Mouse (Mus musculus) liver, embryonic 11.5 days (tissue): ENCODE measurements around the gene Slc25a17. TPM values are rescaled to one million over a fixed set of nuclear protein-coding genes. Genes with fewer than 3 reads are reported as not detected.

Experiments
- ATAC-seq: fragments of 200-750 bp; cut with Nextera tagmentation; replicated peaks from 2 replicates; pipeline ENCODE4 v1.8.0; 2017; ENCODE audit warnings: moderate number of reproducible peaks, mild to moderate bottlenecking, moderate TSS enrichment, moderate library complexity; ENCODE audit not compliant: low FRiP score
- DNase-seq: peaks from one replicate; pipeline ENCODE4 v3.0.0-alpha.2; 2017; ENCODE audit warnings: low spot score
- H3K27ac ChIP-seq: fragments of 300-500 bp; sonication (generic); 2 replicates; pipeline ENCODE4 v1.5.1; 2014; ENCODE audit warnings: mild to moderate bottlenecking, low read depth, low read length, control low read depth
- H3K27me3 ChIP-seq: fragments of 300-500 bp; sonication (generic); replicated peaks from 2 replicates; pipeline ENCODE4 v1.6.1; 2014; ENCODE audit warnings: low read length, mixed read lengths; ENCODE audit not compliant: control insufficient read depth, insufficient read depth
- H3K36me3 ChIP-seq: fragments of 300-500 bp; sonication (generic); 2 replicates; pipeline ENCODE4 v1.6.1; 2014; ENCODE audit warnings: mild to moderate bottlenecking, low read length, moderate library complexity, mixed read lengths; ENCODE audit not compliant: control insufficient read depth, insufficient read depth
- H3K4me1 ChIP-seq: fragments of 300-500 bp; sonication (generic); replicated peaks from 2 replicates; pipeline ENCODE4 v1.6.1; 2014; ENCODE audit warnings: low read length, mixed read lengths; ENCODE audit not compliant: control insufficient read depth, insufficient read depth
- H3K4me2 ChIP-seq: fragments of 300-500 bp; sonication (generic); 2 replicates; pipeline ENCODE4 v1.6.1; 2014; ENCODE audit warnings: mild to moderate bottlenecking, control low read depth, moderate library complexity
- H3K4me3 ChIP-seq: fragments of 300-500 bp; sonication (generic); 2 replicates; pipeline ENCODE4 v1.5.1; 2014; ENCODE audit warnings: low read depth, low read length, control low read depth
- H3K9ac ChIP-seq: fragments of 300-500 bp; sonication (generic); 2 replicates; pipeline ENCODE4 v1.6.1; 2014; ENCODE audit warnings: low read depth, low read length, control low read depth
- H3K9me3 ChIP-seq: fragments of 300-500 bp; sonication (generic); 2 replicates; pipeline ENCODE4 v1.6.1; 2016; ENCODE audit warnings: low read length, inconsistent platforms, mixed read lengths; ENCODE audit not compliant: control insufficient read depth
- WGBS: fragments of 180-500 bp; shearing (Covaris S2); extraction: QIAGEN DNeasy Blood & Tissue Kit; methylation state at CpG from one replicate; pipeline ENCODE4 v1.1.7; 2014; 5-methylcytosine and 5-hydroxymethylcytosine counted together
- polyA plus RNA-seq: library from polyadenylated mRNA; unstranded; fragments of >200 nt; fragmentation: Nextera tagmentation; extraction: Ambion mirVana; gene quantifications from 2 replicates; pipeline ENCODE4 v1.2.1, GENCODE M21; 2014

The Slc25a17 gene
- polyA plus RNA-seq, 1 experiment from 2014 or later, result 71.9 TPM

GRCm38 (mm10) chr15:81347466-81347865 lies 13.1 kb downstream of the Slc25a17 start:
- WGBS, result 91% methylated on average over 2 of the region's 2 CpGs
- no peak for ATAC-seq

GRCm38 (mm10) chr15:81341426-81341825 lies 19.2 kb downstream of the Slc25a17 start:
- no peak overlapping the region for H3K4me2 ChIP-seq
- no peaks in the 10 kb centered on the region for H3K27me3 ChIP-seq
- H3K4me3 ChIP-seq, result no peak overlapping the region
- no peak overlapping the region for H3K9ac ChIP-seq
- DNase-seq (no peak), ATAC-seq (no peak)
- H3K4me1 ChIP-seq, result no peaks in the 10 kb centered on the region
- no peak overlapping the region for H3K27ac ChIP-seq
- H3K36me3 ChIP-seq, result peaks cover 9% of the 10 kb centered on the region; the same call in 1 of the 2 replicates
- no peaks in the 10 kb centered on the region for H3K9me3 ChIP-seq
- 96% methylated on average over 2 of the region's 2 CpGs for WGBS

More at GRCm38 (mm10) chr15:81347466-81347865, 13.1 kb downstream of the Slc25a17 start:
- Histone ChIP-seq H3K27me3 (no peaks in the 10 kb centered on the region), H3K36me3 (no peaks in the 10 kb centered on the region), H3K9ac (no peak overlapping the region), H3K4me2 (no peak overlapping the region), H3K9me3 (no peaks in the 10 kb centered on the region), H3K4me1 (no peaks in the 10 kb centered on the region), H3K27ac (no peak overlapping the region), H3K4me3 (no peak overlapping the region)
- DNase-seq, result no peak

- Histone ChIP-seq H3K4me3 (no peak overlapping the region), H3K4me1 (no peaks in the 10 kb centered on the region), H3K27me3 (no peaks in the 10 kb centered on the region), H3K9me3 (no peaks in the 10 kb centered on the region), H3K9ac (no peak overlapping the region), H3K4me2 (no peak overlapping the region), H3K27ac (no peak overlapping the region), H3K36me3 (peaks cover 13% of the 10 kb centered on the region)
- no peak for DNase-seq
- 89% methylated on average over 3 of the region's 3 CpGs for WGBS
- ATAC-seq, result no peak
These were observed 21.5 kb downstream of the Slc25a17 start for GRCm38 (mm10) chr15:81339158-81339557.

GRCm38 (mm10) chr15:81336466-81336865 lies 24.1 kb downstream of the Slc25a17 start:
- H3K36me3 ChIP-seq, result peaks cover 21% of the 10 kb centered on the region
- 80% methylated on average over 5 of the region's 5 CpGs for WGBS

GRCm38 (mm10) chr15:81332517-81332916 lies 28.1 kb downstream of the Slc25a17 start:
- H3K27me3 ChIP-seq, result no peaks in the 10 kb centered on the region
- no peaks in the 10 kb centered on the region for H3K9me3 ChIP-seq
- WGBS, result 90% methylated on average over 4 of the region's 4 CpGs
- peaks cover 25% of the 10 kb centered on the region for H3K36me3 ChIP-seq
- H3K9ac ChIP-seq, result no peak overlapping the region
- H3K4me1 ChIP-seq, result no peaks in the 10 kb centered on the region
- DNase-seq (no peak), ATAC-seq (no peak)
- no peak overlapping the region for H3K4me3 ChIP-seq
- no peak overlapping the region for H3K4me2 ChIP-seq
- no peak overlapping the region for H3K27ac ChIP-seq

More at GRCm38 (mm10) chr15:81336466-81336865, 24.1 kb downstream of the Slc25a17 start:
- no peak for DNase-seq
- no peak overlapping the region for H3K27ac ChIP-seq
- no peaks in the 10 kb centered on the region for H3K27me3 ChIP-seq
- H3K4me3 ChIP-seq, result no peak overlapping the region
- no peak overlapping the region for H3K4me2 ChIP-seq
- no peak for ATAC-seq
- no peaks in the 10 kb centered on the region for H3K9me3 ChIP-seq
- H3K4me1 ChIP-seq, result no peaks in the 10 kb centered on the region
- no peak overlapping the region for H3K9ac ChIP-seq

- Histone ChIP-seq H3K4me3 (no peak overlapping the region), H3K36me3 (peaks cover 21% of the 10 kb centered on the region), H3K9me3 (no peaks in the 10 kb centered on the region), H3K9ac (no peak overlapping the region), H3K4me1 (no peaks in the 10 kb centered on the region), H3K27ac (no peak overlapping the region), H3K4me2 (no peak overlapping the region), H3K27me3 (no peaks in the 10 kb centered on the region)
- WGBS, result 74% methylated on average over 3 of the region's 3 CpGs
- ATAC-seq (no peak), DNase-seq (no peak)
These were observed 29.7 kb downstream of the Slc25a17 start for GRCm38 (mm10) chr15:81330816-81331433.

GRCm38 (mm10) chr15:81329721-81330369 lies 30.8 kb downstream of the Slc25a17 start:
- Histone ChIP-seq H3K27ac (no peak overlapping the region), H3K4me2 (no peak overlapping the region), H3K36me3 (peaks cover 20% of the 10 kb centered on the region), H3K9ac (no peak overlapping the region), H3K27me3 (no peaks in the 10 kb centered on the region), H3K4me1 (no peaks in the 10 kb centered on the region), H3K4me3 (no peak overlapping the region), H3K9me3 (no peaks in the 10 kb centered on the region)
- 69% methylated on average over 5 of the region's 5 CpGs for WGBS
- ATAC-seq (no peak), DNase-seq (no peak)

GRCm38 (mm10) chr15:81327501-81327900 lies 33.1 kb downstream of the Slc25a17 start:
- H3K9ac ChIP-seq, result no peak overlapping the region
- ATAC-seq, result no peak
- H3K9me3 ChIP-seq, result no peaks in the 10 kb centered on the region
- no peak overlapping the region for H3K4me3 ChIP-seq
- WGBS, result 90% methylated on average over 7 of the region's 7 CpGs
- DNase-seq, result no peak
- H3K4me1 ChIP-seq, result no peaks in the 10 kb centered on the region
- H3K36me3 ChIP-seq, result peaks cover 14% of the 10 kb centered on the region
- no peak overlapping the region for H3K27ac ChIP-seq
- H3K4me2 ChIP-seq, result no peak overlapping the region
- no peaks in the 10 kb centered on the region for H3K27me3 ChIP-seq

GRCm38 (mm10) chr15:81324979-81325378 lies 35.6 kb downstream of the Slc25a17 start:
- ATAC-seq (no peak), DNase-seq (no peak)
- Histone ChIP-seq H3K27me3 (no peaks in the 10 kb centered on the region), H3K4me1 (no peaks in the 10 kb centered on the region), H3K9me3 (no peaks in the 10 kb centered on the region), H3K9ac (no peak overlapping the region), H3K36me3 (peaks cover 24% of the 10 kb centered on the region), H3K4me2 (no peak overlapping the region), H3K4me3 (no peak overlapping the region), H3K27ac (no peak overlapping the region)
- 74% methylated on average over 4 of the region's 4 CpGs for WGBS
